Mouse (Mus musculus): ENCODE results near the gene Adipor2. TPM values are rescaled to one million over a fixed set of nuclear protein-coding genes. Genes with fewer than 3 reads are reported as not detected.

Gene Adipor2
- polyA plus RNA-seq, 1 experiment from 2014 or later, result 58.7 TPM

GRCm38 (mm10) chr6:119321752-119322151 is 95.8 kb downstream of the Adipor2 start:
- Histone ChIP-seq H3K9ac (no peak overlapping the region), H3K27ac (no peak overlapping the region), H3K4me2 (no peak overlapping the region), H3K4me1 (no peaks in the 10 kb centered on the region), H3K27me3 (replicated peaks) (no peaks in the 10 kb centered on the region; the same call in 1 of the 2 replicates), H3K9me3 (no peaks in the 10 kb centered on the region), H3K4me3 (replicated peaks) (no peak overlapping the region), H3K36me3 (no peaks in the 10 kb centered on the region)
- WGBS, result 76% methylated on average over 7 of the region's 7 CpGs
- ATAC-seq (ENCODE audit: insufficient read depth, low FRiP score, low read depth), result no peak

DNA sequence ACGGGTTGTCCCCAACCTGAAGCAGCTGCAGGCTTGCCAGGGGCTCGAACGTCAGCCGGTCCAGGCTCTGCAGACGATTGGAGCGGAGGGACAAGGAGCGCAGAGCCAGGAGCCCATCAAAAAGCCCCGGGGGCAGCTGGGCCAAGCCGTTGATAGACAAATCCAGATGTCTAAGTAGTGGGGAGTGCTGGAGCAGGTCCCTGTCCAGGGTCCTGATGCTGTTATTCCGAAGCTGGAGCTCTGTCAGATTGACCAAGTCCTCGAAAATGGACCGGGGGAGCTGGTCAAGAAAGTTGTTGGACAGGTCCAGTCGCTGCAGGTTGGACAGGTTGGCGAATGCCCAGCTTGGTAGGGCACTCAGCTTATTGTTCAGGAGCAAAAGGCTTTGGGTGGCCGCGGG is 97.0 kb downstream of the Adipor2 start:
- H3K4me2 ChIP-seq, result no peak overlapping the region
- H3K27ac ChIP-seq, result no peak overlapping the region
- no peaks in the 10 kb centered on the region for H3K4me1 ChIP-seq
- no peaks in the 10 kb centered on the region for H3K36me3 ChIP-seq
- H3K4me3 ChIP-seq (replicated peaks), result no peak overlapping the region
- WGBS, result 26% methylated on average over 16 of the region's 16 CpGs
- H3K9me3 ChIP-seq, result no peaks in the 10 kb centered on the region
- no peaks in the 10 kb centered on the region for H3K27me3 ChIP-seq (replicated peaks)
- H3K9ac ChIP-seq, result no peak overlapping the region
- no peak for ATAC-seq (ENCODE audit: insufficient read depth, low FRiP score, low read depth)

DNA sequence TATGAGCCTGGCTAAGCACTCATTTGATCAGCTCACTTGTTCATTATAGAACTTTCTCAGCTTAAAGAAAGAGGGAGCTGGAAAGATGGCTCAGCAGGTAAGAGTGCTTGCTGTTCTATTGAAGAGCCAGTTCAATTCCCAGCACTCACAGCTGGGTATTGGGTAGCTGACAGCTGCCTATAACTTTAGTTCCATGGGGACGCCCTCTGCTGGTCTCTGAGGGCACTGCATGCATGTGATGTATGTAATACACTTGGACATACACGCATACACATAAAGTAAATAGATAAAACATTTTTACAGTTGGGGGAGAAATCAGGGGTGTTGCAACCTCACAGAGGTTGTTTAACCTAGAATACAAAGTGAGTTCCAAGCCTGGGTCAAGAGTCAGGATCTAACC is 98.1 kb downstream of the Adipor2 start:
- ATAC-seq (ENCODE audit: insufficient read depth, low FRiP score, low read depth), result no peak
- H3K4me1 ChIP-seq, result no peaks in the 10 kb centered on the region
- no peak overlapping the region for H3K27ac ChIP-seq
- H3K9me3 ChIP-seq, result no peaks in the 10 kb centered on the region
- no peak overlapping the region for H3K4me3 ChIP-seq (replicated peaks)
- no peak overlapping the region for H3K9ac ChIP-seq
- WGBS, result 79% methylated on average over 2 of the region's 2 CpGs
- no peaks in the 10 kb centered on the region for H3K36me3 ChIP-seq
- no peak overlapping the region for H3K4me2 ChIP-seq
- H3K27me3 ChIP-seq (replicated peaks), result no peaks in the 10 kb centered on the region

DNA sequence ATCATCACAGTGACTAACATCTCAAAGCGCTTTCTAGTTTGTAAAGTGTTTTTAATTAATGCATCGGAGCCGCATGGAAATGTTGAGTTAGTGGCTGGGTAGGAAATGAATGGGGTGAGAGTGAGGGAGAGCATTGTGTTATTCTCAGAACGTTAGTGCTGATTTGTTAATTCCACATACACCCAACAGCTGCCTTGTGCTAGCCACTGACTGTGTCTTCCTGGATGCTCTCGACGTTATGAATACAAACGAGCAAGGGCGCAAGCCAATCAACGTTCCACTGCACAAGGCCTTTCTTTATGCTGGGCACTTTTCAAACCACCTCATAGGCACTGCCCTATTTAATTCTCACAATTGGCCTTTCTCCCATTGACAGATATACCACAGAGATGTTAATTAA is 98.8 kb downstream of the Adipor2 start:
- H3K4me3 ChIP-seq (replicated peaks), result no peak overlapping the region
- no peaks in the 10 kb centered on the region for H3K36me3 ChIP-seq
- no peak overlapping the region for H3K9ac ChIP-seq
- H3K27me3 ChIP-seq (replicated peaks), result no peaks in the 10 kb centered on the region
- H3K27ac ChIP-seq, result no peak overlapping the region
- no peaks in the 10 kb centered on the region for H3K4me1 ChIP-seq
- H3K9me3 ChIP-seq, result no peaks in the 10 kb centered on the region
- WGBS, result 84% methylated on average over 9 of the region's 9 CpGs
- no peak overlapping the region for H3K4me2 ChIP-seq
- no peak for ATAC-seq (ENCODE audit: insufficient read depth, low FRiP score, low read depth)

DNA sequence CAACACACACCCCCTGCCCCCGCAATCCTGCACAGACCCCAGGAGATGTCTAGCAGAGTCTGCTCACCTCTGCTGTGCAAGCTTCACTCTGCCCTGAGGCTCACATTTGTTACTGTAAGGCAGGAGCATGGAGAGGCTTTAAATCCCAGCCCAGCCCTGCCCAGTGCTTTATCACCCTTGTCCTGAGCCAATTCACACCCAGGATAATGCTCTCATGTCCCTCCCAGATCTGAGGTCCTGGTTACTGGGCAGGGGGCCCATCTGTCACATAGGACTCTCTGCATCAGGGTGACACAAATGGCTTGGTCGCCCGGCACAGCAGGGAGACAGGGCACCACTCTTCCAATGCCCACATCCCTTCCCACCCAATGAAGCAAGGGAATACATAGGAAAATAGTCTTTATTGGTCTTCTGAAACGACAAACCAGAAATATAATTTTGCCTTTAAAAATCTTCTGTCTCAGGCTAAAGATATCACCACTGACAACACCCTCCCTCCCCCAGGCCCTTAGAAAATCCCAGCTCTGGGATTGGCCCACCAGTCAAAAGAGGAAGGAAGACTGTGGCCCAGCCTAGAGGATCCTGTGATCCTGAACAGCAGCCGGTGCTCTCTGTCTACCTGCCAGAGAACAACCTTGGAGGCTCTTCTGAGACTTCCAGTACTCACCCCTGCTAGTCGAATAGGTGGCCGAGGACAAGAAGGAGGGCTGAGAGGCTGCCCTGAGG is 102.6 kb downstream of the Adipor2 start:
- no peaks in the 10 kb centered on the region for H3K27me3 ChIP-seq (replicated peaks)
- no peak overlapping the region for H3K4me2 ChIP-seq
- H3K4me3 ChIP-seq (replicated peaks), result no peak overlapping the region
- no peak for ATAC-seq (ENCODE audit: insufficient read depth, low FRiP score, low read depth)
- no peaks in the 10 kb centered on the region for H3K36me3 ChIP-seq
- H3K27ac ChIP-seq, result no peak overlapping the region
- H3K9ac ChIP-seq, result no peak overlapping the region
- H3K9me3 ChIP-seq, result no peaks in the 10 kb centered on the region
- 41% methylated on average over 7 of the region's 7 CpGs for WGBS
- H3K4me1 ChIP-seq, result no peaks in the 10 kb centered on the region

GRCm38 (mm10) chr6:119313588-119314375 is 103.7 kb downstream of the Adipor2 start:
- no peak for ATAC-seq (ENCODE audit: insufficient read depth, low FRiP score, low read depth)
- H3K27me3 ChIP-seq (replicated peaks), result no peaks in the 10 kb centered on the region
- H3K9me3 ChIP-seq, result no peaks in the 10 kb centered on the region
- H3K4me1 ChIP-seq, result no peaks in the 10 kb centered on the region
- H3K4me3 ChIP-seq (replicated peaks), result no peak overlapping the region
- no peak overlapping the region for H3K9ac ChIP-seq
- WGBS, result 45% methylated on average over 14 of the region's 14 CpGs
- H3K4me2 ChIP-seq, result no peak overlapping the region
- no peaks in the 10 kb centered on the region for H3K36me3 ChIP-seq
- H3K27ac ChIP-seq, result no peak overlapping the region

GRCm38 (mm10) chr6:119313096-119313495 is 104.4 kb downstream of the Adipor2 start:
- Histone ChIP-seq H3K36me3 (no peaks in the 10 kb centered on the region), H3K9me3 (no peaks in the 10 kb centered on the region), H3K4me3 (replicated peaks) (no peak overlapping the region), H3K4me1 (no peaks in the 10 kb centered on the region), H3K27ac (no peak overlapping the region), H3K4me2 (no peak overlapping the region), H3K9ac (no peak overlapping the region), H3K27me3 (replicated peaks) (no peaks in the 10 kb centered on the region)
- no peak for ATAC-seq (ENCODE audit: insufficient read depth, low FRiP score, low read depth)
- WGBS, result 59% methylated on average over 3 of the region's 3 CpGs

DNA sequence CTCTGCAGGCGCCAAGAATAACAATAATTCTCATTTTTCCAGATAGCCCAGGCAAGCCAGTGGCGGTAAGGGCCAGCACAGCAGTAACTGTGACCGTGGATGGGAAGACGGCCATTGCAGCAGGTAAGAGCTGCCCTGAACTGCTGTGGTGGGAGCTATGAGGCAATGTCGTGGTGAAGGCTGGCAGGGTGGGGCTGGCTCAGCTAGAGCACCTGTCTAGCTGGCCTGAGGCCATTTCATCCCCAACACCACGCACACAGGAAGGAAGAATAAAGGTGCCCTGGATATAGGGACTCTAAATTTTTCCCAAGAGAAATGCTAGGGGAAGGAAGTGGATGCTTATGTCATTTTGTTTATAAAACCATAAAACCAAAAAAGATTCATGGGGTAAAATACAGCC is 105.1 kb downstream of the Adipor2 start:
- Histone ChIP-seq H3K36me3 (no peaks in the 10 kb centered on the region), H3K4me2 (no peak overlapping the region), H3K4me3 (replicated peaks) (no peak overlapping the region), H3K9ac (no peak overlapping the region), H3K27ac (no peak overlapping the region), H3K9me3 (no peaks in the 10 kb centered on the region), H3K4me1 (no peaks in the 10 kb centered on the region), H3K27me3 (replicated peaks) (no peaks in the 10 kb centered on the region)
- no peak for ATAC-seq (ENCODE audit: insufficient read depth, low FRiP score, low read depth)
- WGBS, result 77% methylated on average over 6 of the region's 6 CpGs

DNA sequence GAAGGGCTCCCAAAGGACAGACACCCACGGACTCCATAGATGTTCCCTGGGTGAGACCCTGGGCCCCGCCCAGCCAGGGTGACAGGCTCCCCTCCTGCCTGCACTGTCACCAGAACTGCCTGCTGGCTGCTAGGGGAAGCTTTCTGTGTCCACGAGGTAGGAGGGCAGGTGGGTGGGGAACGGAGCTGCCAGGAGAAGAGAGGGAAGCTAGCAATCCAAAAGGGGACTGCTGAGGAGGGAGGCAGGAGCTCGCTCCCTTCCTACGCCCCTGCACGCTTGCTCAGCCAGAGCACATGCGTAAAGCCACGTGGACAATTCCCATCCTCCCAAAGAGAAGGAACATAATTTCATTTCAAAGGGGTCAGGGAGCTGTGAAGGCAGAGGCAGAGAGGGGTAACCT is 107.3 kb downstream of the Adipor2 start:
- H3K27me3 ChIP-seq (replicated peaks), result no peaks in the 10 kb centered on the region
- H3K4me2 ChIP-seq, result no peak overlapping the region
- no peaks in the 10 kb centered on the region for H3K4me1 ChIP-seq
- no peak overlapping the region for H3K9ac ChIP-seq
- 52% methylated on average over 9 of the region's 9 CpGs for WGBS
- no peak for ATAC-seq (ENCODE audit: insufficient read depth, low FRiP score, low read depth)
- H3K36me3 ChIP-seq, result no peaks in the 10 kb centered on the region
- no peak overlapping the region for H3K27ac ChIP-seq
- H3K9me3 ChIP-seq, result no peaks in the 10 kb centered on the region
- H3K4me3 ChIP-seq (replicated peaks), result no peak overlapping the region

- H3K9me3 ChIP-seq, result no peaks in the 10 kb centered on the region
- no peak overlapping the region for H3K4me2 ChIP-seq
- no peaks in the 10 kb centered on the region for H3K4me1 ChIP-seq
- H3K9ac ChIP-seq, result no peak overlapping the region
- WGBS, result 64% methylated on average over 10 of the region's 10 CpGs
- no peak overlapping the region for H3K27ac ChIP-seq
- H3K27me3 ChIP-seq (replicated peaks), result no peaks in the 10 kb centered on the region
- no peak for ATAC-seq (ENCODE audit: insufficient read depth, low FRiP score, low read depth)
- no peaks in the 10 kb centered on the region for H3K36me3 ChIP-seq
- no peak overlapping the region for H3K4me3 ChIP-seq (replicated peaks)
These were observed 109.6 kb downstream of the Adipor2 start for GRCm38 (mm10) chr6:119307867-119308413.

DNA sequence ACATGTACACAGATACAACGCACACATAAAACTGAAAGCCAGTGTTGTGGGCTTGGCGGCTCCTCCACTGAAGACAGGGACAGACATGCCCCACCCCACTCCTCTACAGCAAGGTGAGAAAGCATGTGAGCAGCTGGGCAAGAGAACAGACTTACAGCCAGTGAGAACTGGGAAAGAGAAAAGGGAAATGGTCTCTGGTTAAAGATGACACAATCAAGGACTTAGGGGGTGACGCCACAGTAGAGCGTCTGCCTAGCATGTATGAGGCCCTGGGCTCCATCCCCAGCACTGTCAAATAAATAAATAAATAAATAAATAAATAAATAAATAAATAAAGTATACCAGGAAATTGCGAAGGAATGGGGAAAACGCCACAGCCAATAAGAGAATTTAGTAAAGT is 114.2 kb downstream of the Adipor2 start:
- WGBS, result 85% methylated on average over 6 of the region's 6 CpGs
- H3K9me3 ChIP-seq, result no peaks in the 10 kb centered on the region
- no peak overlapping the region for H3K4me3 ChIP-seq (replicated peaks)
- no peak overlapping the region for H3K27ac ChIP-seq
- no peak overlapping the region for H3K9ac ChIP-seq
- no peaks in the 10 kb centered on the region for H3K4me1 ChIP-seq
- no peaks in the 10 kb centered on the region for H3K27me3 ChIP-seq (replicated peaks)
- ATAC-seq (ENCODE audit: insufficient read depth, low FRiP score, low read depth), result no peak
- H3K4me2 ChIP-seq, result no peak overlapping the region
- H3K36me3 ChIP-seq, result no peaks in the 10 kb centered on the region

All from stomach, embryonic 15.5 days (tissue).